Mouse (Mus musculus): ENCODE measurements around the gene Mr1.
A peak's percentile ranks its signal among the peaks of the same experiment; 100 is the strongest.

The Mr1 gene

DNA sequence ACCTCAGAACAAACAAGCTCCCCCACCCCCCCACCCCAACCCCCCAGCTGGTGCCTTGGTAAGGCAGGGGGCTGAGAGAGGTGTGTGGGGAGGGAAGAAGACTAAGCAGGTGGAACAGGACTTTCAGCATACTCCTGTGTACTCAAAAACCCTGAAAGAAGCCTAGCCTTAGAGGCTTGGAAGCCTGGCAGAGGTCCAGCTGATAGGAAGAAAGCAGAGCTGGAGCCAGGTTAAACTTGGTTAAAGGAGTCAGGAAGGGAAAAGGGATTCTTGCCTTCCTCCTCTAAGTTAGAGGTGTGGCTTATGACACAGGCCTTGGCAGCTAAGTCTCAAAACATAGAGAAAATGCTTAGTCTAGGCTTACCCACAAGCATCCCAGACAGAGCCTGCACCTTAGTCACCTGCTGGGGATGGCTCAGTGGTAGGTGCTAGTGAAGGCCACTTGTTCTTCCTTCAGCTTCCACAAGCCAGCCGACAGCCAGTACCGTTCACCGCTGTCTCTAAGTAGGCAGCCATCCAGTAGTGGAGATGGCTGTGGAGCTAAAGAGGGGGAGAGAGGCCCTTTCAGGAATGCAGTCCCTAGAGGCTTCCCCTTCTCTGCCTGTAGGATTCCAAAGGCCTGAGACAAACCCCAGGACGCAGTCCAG lies 53.3 kb downstream of the Mr1 start:
- no peak for DNase-seq

DNA sequence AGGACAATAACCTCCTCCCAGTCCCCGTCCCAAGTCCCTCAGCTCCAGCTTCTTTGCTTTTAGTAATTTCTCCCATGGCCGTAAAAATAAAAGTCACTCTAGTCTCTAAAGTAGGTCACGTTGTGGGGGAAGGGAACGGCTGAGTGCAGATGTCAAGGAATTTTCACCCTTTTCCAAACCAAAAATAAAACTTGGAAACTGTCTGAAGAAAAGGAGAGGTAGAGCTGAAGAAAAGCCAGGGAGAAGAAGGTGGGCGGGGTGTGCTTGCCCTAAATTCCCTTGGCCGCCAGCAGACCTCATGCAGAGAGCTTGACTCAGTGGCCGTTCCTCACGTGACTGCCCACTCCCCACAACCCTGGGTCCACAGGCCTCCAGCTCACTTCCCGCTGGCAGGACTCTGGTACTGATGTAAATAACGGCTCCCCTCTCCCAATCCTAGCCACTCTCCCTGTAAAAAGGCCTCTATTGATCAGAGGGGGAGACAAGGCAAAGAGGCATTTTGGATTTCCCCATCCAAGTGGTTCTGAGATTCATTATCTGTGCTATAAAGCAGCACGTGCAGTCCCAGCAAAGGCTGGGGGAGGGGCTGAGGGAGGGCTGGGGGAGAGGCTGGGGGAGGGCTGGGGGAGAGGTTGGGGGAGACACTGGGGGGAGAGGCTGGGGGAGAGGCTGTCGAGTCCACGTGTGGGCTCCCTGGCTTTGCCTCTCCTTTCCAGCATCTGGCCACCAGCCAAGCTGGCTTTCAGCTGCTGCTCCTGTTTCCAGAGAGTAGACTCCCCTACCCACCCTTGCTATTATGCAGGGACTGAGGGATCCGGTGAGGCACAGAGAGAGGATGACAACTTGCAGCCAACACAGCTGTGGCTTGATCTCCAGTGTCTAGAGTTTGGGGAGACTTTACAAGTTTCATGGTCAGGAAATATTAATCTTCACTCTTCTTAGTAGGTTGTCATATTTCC lies 54.5 kb downstream of the Mr1 start:
- no peak for DNase-seq

DNA sequence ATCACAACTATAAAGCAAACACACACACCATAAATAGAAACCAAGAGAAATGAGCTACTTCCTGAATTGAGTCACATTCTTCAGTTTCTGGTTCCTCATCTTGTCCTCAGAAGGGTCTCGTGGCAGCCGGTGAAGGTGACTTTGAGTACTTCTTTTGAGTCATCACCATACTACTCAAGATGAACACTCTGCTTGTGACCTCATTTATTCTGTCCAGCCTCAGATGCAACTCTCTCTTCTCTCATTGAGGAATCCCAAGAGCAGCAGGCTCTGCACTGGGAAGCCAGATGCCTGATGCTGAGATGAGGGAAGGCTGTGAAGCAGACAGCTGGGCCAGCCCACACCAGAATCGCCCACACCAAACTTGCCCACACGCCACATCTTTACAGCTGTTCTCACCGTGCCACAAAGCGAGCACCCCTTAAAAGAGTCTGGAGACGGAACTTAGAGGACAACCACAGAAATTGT lies 55.2 kb downstream of the Mr1 start:
- no peak for DNase-seq

DNA sequence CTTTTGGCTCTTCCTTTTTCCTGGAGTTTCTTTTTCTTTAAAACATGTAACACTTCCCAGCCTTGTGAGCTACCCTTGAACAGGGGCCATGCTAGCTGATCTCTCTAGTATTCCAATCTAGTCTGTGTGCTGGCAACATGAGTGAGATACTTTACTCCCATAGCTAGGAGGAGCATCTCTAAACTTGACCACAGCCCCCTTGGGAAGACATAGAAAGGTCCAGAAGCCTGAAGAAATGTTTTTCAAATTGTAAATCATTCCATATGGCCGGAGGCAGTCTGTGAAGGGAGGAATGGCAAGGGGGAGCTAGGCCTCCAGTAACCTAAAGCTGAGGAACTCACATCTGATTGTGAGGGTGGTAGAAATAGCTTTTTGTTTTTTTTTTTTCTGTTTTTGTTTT lies 55.9 kb downstream of the Mr1 start:
- DNase-seq: no peak

DNA sequence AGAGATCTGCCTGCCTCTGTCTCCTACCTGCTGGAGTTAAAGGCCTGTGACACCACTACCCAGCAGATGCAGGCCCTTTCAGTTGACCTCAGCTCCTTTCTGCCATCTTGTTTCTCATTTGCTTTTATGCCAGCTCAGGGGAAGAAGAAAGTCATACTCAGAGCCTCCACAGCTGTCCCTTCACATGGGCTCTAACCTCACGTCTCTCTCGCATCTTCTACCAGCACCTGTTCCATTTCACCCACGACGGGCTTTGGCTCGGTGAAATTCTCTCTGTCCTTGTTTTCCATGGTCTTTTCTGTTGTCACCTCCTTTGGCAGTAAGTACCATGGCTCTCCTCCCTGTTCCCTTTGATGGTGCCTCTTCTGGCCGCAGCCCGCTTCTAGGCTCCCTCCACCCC lies 56.3 kb downstream of the Mr1 start:
- DNase-seq: no peak

DNA sequence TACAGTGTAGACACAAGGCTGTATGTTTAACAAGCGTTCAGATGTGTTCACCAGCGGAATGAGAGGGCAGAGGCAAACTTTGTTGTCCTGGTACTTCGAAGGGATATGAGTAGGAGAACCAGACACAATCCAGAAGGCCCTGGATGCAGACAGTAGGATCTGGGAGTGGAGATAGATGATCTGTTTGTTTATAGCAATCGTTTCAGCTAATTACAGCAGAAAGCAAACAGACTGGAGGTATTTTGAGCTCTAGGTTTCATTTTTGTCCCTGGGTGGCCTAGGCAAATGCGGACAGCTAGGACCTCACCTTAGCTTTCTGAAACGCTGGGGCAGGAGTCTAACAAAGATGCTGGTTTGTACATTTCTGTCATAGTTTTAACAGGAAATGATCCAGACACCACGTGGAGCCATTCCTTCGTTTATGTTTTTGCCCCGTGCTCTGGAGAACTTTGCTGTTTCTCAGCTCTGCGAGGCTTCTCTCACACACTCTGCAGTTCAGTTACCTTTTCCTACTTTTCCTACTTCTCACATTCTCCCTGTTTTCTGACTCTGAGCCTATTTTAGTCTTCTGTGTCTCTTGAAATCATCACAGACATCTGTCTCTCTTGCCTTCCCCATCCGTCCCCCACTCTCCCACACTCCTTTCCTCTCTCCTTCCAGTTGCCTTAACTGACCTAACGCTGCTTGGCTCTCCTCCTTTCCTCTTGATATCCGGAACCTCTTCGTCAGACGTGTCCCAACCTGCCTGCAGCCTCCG lies 57.6 kb downstream of the Mr1 start:
- DNase-seq: no peak

DNA sequence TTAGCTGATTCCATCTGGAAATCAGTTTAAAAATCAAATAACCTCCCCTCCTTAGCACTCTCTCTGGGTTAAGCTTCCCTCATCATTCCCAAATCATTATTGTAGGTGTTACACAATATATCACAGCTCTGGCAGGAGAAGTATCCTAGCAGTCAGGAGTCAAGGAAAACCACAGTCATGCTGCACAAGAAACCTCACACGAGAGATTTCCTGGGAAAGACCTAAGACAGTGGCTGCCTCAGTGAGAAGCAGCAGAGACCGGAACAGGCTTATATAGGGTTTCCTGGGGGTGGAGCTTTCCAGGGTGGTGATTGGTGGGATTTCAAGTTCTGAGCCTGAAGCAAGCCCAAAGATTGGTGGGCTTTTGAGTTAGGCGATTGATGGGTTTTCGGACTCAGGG lies 58.6 kb downstream of the Mr1 start:
- no peak for DNase-seq

DNA sequence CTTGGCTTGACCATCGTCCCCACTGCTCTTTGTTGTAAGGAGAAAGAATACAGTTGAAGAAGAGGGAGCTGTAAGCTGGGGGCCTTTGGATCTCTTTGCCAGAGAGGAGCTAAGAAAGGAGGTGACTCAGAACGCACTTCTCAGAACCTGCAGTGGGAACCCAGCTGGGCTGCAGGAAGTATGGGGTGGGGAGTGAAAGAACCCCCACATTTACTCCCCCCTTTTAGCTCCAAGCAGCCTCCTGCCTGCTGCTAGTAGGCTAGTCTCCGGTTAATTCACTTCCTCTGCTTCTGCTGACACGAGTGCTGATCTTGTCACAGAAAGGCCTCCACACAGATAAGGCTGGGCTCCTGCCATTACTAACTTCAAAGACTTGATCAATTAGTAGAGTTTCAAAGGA lies 59.7 kb downstream of the Mr1 start:
- peak in 1 of 2 experiments; percentile 61 for DNase-seq

DNA sequence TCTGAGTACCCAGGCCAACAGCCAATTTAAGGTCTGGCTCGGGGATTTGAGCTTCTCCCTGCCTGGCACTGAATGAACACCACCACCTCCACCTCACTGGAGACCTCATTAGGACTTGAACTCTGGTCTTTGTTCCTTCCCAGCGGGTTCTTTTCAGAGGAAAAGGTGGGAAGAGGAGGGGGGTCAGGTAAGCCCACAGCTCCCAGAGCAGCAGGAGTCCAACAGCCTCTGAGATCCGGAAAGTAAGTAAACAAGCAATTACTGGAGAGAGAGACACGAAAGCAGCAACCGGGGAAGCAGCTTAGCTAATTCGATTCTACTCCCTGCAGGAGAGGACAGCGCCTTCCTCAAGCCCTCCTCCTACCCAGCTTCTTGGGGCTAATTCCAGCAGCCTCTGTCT lies 60.2 kb downstream of the Mr1 start:
- no peak for DNase-seq

DNA sequence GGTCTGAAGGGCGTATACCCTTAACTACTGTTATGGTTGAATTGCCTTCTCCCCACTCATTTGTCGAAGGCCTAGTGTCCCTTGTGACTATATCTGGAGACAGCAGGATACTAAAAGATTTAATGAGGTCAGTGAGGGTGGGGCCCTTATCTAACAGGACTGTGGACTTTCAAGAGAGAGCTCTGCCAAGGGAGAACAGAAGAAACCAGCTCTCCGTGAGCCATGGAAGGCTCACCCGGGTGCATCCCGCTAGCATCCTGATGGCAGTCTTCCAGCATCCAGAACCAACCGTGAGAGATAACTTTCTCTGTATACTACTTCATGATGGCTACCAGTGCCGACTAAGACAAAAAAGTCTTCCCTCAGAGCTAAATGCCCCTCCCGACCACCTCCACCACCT lies 61.8 kb downstream of the Mr1 start:
- DNase-seq: no peak

DNA sequence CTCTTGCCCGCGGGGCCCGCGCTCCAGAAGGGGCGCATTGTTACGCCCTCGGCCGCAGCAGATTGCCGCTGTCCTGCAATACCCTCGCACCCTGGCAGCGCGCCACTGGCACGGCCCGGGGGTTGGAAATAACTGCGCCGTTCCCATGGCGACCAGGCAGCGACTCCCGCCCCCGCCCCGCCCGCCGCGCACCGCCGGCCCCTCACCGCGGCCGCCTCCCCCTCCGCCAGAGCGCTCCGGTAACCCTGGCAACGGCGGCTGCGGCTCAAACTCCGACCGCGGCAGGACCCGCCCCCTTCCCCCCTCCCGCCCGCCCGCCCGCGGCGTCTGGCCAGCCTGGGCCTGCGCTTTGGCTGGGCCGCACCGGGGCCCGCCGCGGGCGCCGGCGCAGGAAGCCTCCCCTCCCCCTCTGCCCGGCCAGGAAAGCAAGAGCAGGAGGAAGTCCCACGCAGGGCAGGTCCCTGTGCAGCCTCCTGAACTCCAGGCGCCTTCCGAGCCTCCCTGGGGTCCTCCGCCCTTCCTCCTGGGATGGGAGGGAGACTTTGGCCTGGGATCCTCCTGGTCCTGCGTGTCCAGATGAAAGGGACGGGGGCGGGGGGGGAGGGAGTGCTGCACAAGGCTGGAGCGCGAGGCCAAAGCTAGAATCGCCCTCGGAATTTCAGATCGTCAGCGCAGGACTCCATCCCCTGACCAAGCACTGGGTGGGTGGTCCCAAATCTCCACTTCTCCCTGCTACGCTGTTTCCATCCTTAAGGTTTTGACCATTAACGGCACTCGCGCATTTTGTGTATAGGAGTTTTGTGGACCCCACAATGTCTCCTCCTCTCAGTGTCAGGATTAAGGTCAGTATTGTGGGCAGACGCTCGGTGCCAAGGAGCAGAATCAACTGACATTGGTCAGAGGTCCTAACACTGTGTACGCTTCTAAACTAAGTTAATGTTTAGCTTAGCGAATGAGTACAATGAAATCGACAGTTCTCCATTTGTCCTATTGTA lies 63.0 kb downstream of the Mr1 start:
- peak; percentile 85 to 90 for DNase-seq

DNA sequence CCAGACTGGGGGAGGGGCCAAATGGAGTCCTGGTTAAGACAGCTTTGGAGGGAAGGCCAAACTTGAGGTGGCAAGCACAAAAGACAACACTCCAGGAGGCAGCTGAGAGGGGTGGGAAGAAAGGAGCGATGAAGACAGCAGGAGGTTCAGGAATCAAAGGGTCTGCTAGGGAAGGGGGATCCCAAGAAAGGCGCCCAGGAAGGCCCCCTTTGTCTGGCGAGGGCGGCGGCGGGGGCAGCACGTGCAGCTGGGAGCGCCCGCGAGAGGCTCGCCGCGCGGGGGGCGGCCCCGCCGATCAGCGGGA lies 63.7 kb downstream of the Mr1 start:
- no peak for DNase-seq

DNA sequence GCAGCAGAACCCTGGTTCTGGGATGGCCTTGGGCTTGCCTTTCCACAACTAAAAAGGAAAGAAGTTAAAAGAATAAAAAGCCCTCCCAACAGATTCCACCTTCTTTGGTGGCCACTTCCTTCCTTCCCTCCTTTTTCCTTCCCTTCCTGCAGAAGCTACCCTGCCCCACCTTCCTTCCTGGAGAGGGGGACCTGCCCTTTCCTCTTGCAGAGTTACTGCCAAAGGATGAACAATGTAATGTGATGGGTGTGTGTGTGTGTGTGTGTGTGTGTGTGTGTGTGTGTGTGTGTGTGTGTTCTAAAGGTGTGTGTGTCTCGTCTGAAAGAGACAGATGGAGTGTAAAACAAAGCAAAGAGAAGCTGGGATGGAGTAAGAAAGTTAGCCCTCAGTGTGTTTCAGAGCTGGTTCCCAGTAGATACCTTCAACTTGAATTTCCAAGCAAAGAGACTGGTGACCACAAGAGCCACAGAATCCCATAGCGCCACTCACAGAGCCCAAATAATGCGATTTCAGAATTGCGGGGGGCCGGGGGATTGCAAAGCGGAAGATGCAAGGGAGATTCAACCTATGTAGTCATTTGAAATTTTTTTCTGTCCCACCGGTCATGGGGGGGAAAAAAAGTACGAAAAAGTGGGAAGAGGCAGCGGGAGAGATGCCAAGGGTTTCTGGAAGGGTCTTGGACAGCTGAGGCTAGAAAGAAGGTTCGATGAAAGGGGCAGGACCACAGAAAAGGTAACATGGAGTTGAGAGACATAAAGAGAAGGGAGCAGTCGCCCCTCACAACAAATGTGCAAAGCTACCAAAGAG lies 64.3 kb downstream of the Mr1 start:
- DNase-seq: peak in 1 of 2 experiments; percentile 20

DNA sequence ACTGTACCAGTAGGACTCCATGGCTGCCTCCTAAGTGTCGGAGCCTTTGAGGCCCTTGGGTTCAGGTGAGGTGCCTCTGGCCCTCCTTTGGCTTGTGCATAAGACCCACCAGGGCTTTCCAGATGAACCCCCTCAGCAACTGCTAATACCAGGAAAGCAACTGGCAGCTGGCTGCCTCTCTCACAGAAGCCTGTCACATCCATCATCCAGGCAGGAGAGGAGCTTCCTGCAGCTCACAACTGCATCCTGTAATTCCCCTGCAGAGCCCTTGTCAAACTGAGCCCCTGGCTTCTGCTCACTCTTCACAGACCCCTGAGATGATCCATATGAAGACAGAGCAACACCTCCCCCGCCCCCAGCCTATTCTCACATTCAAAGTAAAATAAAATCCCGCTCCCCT lies 68.9 kb downstream of the Mr1 start:
- no peak for DNase-seq
